Mouse (Mus musculus) adipocyte (in vitro differentiated cells): Measurements from ENCODE around the gene Cryl1.
A peak's percentile ranks its signal among the peaks of the same experiment; 100 is the strongest.

Experiments
- DNase-seq: peaks from one replicate; pipeline ENCODE4 v3.0.0-alpha.2; 2016; ENCODE audit warnings: low spot score

Cryl1 gene

GRCm38 (mm10) chr14:57372348-57373102 lies 25.8 kb downstream of the Cryl1 start:
- peak; percentile 82 for DNase-seq

DNA sequence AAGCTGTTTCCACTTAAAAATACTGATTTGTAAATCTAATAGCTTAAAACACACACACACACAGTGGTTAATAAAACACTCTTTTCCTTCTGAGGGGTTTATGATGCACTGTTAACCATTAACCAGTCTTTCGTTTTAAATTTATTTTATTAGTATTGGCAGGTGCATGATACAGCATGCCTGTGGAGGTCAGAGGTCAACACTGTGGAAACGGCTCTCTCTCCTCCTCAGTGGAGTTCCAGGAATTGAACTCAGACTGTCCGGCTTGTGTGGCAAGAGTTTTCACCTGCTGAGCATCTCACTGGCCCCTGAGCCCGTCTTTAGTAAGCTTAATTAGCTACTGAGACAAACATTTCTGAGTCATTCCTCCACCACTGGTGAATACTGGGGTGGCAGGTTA lies 31.0 kb downstream of the Cryl1 start:
- DNase-seq, result no peak

GRCm38 (mm10) chr14:57366724-57367123 lies 31.6 kb downstream of the Cryl1 start:
- no peak for DNase-seq

DNA sequence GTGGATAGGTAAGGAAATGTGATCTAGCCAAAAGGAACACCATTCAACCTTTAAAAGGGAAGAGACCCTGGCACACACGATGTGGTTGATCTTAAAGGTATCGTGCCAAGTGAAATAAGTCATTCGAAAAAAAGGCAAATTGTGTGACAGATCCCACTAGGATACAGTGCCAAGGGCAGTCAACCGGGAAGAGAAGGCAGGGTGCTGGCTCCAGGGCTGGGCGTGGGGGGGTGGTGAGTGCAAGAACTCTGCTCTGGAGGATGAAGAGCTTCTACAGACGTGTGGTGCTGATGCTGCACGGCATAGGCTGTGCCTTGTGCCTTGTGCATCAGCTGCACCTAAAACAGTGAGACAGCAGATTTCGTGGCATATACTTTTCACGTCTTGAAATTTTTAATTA lies 33.0 kb downstream of the Cryl1 start:
- no peak for DNase-seq

DNA sequence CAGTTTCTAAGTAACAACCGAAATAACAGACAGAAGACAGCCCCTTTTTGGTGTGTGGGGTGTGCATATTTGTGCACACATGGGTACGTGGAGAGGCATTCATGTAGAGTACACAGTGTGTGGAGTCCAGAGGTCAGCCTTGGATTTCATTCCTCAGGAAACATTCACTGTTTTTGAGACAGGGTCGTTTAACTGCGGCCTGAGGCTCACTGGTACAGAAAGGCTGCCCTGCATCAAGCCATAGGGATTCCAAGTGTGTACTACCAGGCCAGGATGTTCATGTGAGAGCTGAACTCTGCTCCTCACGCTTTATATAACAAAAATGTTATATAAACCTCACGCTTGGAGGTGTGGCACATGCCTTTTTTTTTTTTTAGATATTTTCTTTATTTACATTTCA lies 34.5 kb downstream of the Cryl1 start:
- DNase-seq, result no peak

- peak; percentile 59 for DNase-seq
These were observed 35.3 kb downstream of the Cryl1 start for GRCm38 (mm10) chr14:57362726-57363660.

DNA sequence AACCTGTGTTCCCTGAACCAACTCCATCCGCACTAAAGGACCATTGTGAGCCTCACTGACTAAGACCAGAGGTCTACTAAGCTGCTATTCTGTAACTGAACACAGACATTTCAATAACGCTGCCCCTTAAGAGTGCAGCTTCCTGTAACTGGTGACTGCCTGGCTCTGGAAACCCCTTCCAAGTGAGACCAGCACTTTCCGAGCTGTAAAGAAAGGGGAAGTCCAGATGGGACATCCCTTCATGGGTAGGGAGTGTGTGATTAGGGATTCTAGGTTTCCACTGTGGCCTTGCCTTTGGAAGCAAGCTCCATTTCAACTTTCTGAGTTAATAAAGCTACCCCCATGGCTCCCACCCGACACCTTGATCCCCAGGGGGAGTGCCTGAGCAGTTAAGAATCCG lies 41.3 kb downstream of the Cryl1 start:
- no peak for DNase-seq

DNA sequence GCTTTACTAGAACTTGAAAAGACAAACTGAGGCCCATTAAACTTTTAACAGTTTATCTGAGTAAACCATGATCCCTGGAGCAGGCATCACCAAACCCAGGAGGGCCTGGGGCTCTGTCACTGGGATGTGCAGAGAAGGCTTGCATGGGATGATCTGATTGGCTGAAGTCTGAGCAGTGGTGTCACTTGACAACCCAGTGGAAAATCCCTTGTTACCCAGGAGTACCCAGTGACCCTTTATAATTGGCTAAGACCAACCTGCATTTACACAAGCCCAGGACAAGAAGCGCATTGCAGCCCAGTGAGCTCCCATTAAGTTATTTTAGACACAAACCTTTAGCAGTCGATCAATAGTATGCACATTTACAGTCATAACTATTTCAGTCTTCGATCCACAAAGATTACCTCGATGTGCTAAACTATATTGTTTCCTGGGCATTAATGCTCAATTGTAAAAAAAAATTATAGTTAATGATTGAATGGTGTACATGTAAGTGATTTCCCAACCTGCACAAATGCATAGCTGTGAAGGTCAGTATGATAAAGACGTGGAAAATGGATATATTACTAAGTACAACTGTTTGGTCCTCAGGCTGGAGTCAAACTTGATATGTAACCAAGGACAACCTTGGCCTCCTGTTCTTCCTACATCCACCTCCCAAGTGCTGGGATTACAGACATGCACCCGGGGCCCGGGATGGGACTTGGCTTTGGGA lies 46.7 kb downstream of the Cryl1 start:
- no peak for DNase-seq

GRCm38 (mm10) chr14:57349955-57350354 lies 48.4 kb downstream of the Cryl1 start:
- no peak for DNase-seq

GRCm38 (mm10) chr14:57348155-57348554 lies 50.2 kb downstream of the Cryl1 start:
- DNase-seq, result no peak

DNA sequence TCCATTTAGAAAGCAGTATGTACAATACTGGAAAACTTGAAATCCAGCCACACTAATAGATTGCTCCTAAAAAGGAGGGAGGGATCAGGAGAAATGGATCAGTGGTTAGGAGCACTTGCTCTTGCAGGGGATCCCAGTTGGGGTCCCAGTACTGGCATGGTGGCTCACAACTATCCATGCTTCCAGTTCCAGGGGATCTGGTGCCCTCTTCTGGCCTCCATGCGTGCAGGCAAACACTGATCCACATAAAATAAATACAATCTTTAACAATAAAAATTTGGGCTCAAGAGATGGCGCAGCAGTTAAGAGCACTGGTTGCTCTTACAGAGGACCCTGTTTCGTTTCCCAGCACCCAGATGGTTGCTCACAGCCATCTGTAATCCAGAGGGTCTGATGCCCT lies 52.2 kb downstream of the Cryl1 start:
- no peak for DNase-seq

- no peak for DNase-seq
These were observed 53.4 kb downstream of the Cryl1 start for GRCm38 (mm10) chr14:57344781-57345492.

DNA sequence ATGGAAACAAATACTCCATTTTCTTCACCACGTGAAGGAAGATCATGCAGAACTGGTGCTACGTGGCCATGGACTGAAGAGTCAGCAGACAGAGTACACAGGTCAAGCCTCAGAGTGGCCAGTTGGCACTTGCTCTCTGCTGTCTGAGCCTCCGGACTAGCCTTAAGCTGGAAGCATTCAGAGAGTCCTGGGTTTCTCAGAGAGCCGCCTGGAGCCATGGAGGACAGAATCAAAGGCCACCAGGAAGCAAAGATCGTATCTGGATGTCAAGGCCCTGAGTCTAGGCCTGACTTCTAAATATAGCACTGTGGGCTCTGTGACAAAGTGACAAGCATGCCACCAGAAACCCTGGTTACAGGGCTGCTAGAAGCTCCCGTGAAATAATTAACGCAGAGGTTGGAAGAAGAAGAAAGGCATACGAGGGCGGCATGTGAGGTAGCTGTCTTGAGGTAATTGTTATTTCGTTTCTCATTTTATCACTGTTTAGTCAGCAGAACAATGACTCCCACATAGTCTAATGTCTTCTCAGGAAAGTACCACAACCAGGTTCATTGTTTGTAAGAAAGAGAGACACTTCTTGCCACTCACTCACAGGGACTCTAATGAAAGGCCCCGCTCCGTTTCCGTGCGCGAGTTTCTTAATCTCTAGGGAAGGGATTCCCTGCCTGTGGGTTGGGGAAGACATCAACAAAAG lies 55.1 kb downstream of the Cryl1 start:
- no peak for DNase-seq

GRCm38 (mm10) chr14:57342316-57343055 lies 55.8 kb downstream of the Cryl1 start:
- peak; percentile 6 for DNase-seq

DNA sequence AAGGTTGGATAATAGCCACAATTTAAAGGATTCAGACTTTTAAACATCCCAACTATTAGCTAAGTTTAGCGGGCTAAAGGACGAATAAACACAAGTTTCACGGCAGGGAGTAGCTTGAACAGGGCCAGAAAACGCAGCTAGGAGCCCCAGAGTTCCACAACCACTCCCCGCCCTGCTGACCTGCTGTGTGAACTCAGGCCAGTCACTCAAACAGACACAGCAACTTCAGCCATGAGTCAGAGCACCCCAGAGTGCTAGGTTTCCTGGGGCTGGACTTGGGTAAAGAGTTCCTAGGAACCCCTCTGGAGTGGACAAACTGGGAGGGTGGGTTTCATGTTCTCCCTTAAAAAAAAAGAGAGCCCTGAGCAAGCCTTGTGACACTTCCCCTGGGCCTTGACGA lies 59.7 kb downstream of the Cryl1 start:
- DNase-seq, result peak; percentile 40

GRCm38 (mm10) chr14:57334833-57335232 lies 63.5 kb downstream of the Cryl1 start:
- no peak for DNase-seq

DNA sequence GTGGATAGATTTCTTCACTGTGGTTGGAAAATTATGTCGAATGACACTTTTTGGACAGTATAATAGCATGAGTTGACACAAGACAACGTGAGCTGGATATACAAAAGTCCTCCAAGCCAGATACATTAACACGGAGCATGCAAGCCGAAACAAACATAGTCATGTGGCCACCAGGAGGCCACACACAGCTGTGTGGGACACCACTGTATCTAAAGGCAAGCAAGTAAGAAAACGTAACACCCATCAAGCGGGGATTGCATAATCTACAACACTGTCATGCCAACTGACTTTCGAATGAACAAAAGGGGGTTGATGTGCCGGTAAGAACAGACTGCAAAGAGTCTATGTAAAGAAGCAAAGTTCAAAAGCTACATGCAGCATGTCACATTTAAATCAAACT lies 65.8 kb downstream of the Cryl1 start:
- DNase-seq, result no peak

GRCm38 (mm10) chr14:57331097-57331496 lies 67.2 kb downstream of the Cryl1 start:
- no peak for DNase-seq

DNA sequence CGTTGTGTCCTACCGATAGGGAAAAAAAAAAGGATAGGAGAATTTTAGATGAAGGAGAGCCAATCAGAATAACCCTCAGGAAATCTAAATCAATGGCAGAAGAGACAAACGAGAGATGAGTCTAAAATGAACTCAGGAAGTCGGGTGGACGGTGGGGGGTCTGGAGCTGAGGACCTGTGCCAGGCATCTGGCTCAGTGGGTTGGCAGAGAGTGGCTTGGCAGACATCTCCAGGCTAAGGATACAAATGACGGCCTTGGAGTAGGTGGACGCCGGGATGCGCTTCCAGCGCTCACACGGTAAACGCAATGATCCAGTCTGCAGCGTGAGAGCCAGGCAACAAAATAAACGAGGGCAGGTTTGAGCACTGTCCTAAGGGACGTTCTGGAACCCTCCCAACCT lies 68.7 kb downstream of the Cryl1 start:
- DNase-seq, result no peak

DNA sequence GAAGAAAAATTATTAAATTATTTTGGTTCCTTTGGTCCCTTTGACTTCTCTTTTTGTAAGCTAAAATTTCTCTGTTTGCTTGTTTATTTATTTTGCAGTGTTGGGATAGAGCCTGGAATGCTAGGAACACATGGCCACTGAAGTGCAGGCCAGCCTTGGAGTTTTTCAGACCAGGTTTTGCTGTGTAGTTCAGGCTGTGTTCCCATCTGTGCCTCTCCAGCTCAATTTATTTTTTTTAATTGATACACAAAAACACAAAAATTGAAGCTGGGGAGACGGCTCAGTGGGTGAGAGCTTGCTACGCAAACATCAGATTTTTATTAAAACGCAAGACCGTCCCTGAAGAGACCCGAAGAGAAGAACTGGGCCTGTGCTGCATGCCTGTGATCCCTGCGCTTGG lies 71.6 kb downstream of the Cryl1 start:
- no peak for DNase-seq

GRCm38 (mm10) chr14:57318812-57319211 lies 79.5 kb downstream of the Cryl1 start:
- DNase-seq, result no peak
